Mouse (Mus musculus) adrenal gland, postnatal 4 days (tissue): ENCODE results near the gene Fli1. TPM values are rescaled to one million over a fixed set of nuclear protein-coding genes. Genes with fewer than 3 reads are reported as not detected.

Source experiments
- DNase-seq, 2 experiments: peaks; one replicate each; pipeline ENCODE4 v3.0.0; 2021 to 2022; ENCODE audit warnings: low spot score in 2 of 2, mixed read lengths in 2 of 2
- total RNA-seq, 2 experiments: library from RNA; stranded (reverse); gene quantifications; 2 replicates each; pipeline ENCODE4 v1.2.3; 2021

Fli1 gene
- total RNA-seq, 2 experiments from 2014 or later = 27.5 to 28.1 TPM

DNA sequence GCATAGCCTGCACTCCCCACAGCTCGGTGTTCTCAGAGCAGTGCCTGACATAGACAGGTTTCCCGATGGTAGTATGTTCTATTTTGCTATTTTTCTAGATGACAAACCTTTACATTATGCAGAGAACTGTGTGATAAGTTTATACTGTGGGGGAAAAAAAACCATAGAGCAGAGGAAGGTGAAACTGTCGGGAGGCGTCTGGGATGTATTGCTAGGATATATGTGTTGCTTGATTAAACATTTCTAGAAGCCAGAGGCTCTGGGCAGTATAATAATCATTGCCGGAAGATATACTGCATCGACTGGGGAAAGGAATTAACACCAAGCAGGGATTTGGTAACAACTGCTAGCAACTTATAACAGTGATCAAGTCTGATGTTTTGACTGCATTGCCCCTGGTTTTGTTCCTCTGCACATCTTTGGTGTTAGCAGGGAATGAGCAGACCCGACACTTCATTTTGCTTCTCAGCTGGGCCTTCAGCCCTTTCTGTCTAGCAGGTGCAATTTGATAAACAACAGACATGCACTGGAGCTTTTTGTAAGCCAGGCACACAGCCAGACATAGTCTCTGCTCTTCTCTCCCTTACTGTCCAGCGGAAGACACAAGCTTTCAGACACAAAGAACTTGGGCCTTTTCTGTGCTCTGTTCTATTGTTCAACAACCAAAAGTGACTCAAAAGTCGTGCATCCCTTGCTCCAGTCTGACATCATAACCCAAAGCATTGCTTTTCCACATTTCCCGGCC lies 129.7 kb downstream of the Fli1 start:
- no peak for DNase-seq

DNA sequence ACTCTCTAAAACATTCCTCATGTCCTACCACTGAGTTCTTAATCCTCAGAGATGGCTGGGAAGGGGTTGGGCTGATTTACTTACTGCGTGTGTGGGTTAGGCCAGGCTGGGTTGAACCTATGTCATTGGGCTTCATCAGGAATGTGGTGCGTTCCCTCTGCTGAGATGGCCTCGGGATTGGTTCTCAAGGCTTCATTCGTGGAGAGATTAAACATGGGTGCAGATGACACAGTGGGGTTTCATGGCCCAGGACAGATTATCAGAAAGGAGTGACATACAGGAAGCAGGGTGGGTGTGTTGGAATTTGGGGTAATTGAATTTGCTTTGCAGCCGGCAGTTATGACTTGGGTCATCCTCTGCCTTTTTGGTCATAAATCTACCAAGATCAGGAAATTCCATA lies 131.2 kb downstream of the Fli1 start:
- DNase-seq = no peak

DNA sequence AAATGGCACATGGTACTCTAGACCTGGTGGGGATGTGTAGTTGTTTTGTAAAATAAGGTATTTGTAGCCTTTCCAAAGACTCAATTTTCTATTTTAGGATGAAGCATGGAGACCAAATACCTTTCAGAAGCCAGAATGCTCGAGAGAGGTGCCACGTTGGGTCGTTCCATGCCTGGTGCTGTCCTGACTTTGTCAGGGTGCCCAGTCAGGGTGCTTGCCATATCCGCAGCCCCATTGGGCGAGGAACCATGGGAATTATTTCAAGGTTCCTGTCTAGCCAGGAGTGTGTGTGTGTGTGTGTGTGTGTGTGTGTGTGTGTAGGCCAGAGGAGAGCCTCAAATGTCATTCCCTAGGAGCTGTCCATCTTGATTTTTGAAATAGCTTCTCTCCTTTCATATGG lies 132.0 kb downstream of the Fli1 start:
- no peak for DNase-seq

- DNase-seq = no peak
Measured at GRCm38 (mm10) chr9:32409060-32409961, 133.3 kb downstream of the Fli1 start.

- no peak for DNase-seq
Measured at GRCm38 (mm10) chr9:32408730-32409059, 134.0 kb downstream of the Fli1 start.

- peak in 1 of 2 experiments; percentile 18 for DNase-seq
Measured at GRCm38 (mm10) chr9:32405191-32405925, 137.3 kb downstream of the Fli1 start.

DNA sequence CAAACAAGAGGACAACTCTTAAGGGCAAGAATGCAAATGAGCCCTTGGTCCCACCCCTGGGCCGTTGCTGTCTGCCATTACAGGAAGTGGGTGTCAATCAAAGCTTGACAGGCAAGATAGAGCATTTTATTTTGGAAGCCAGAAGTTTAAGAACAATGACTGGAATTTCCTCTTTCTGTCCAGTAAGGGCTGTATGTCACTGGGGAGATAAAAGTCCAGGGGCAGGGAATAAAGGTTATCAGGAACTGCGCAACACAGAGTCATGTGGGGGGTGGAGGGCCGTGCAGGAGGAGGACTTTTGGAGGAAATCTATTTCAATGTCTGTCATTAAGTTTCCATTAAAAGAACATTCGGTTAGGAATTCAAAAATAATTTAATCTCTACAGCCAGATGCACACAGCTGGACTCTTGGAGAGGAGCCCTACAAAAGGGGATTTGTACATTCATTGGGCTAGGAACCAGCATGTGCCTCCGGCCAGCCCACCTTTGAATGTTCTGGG lies 141.9 kb downstream of the Fli1 start:
- DNase-seq = no peak

- DNase-seq = no peak
Measured at GRCm38 (mm10) chr9:32400212-32400611, 142.4 kb downstream of the Fli1 start.

DNA sequence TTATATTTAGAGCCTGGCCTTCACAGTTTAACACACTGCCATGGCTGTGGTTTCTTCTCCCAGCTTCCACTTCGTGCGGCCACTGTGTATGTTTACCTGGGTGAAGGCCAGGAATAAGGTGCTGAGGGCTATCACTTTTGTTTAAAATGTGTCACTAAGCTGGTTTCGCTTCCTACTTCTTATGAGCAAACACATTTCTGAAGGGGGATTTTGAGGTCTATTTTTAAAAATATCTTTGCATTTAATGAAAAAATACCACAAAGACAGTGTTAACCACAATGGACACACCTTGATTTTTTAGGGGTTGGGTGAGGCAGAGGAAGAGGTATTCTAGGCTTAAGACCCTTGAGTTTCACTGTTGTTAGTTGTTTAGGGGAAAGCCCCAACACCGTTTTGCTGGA lies 147.9 kb downstream of the Fli1 start:
- no peak for DNase-seq

GRCm38 (mm10) chr9:32392716-32393115 lies 149.9 kb downstream of the Fli1 start:
- no peak for DNase-seq

- no peak for DNase-seq
Measured at GRCm38 (mm10) chr9:32391701-32392100, 151.0 kb downstream of the Fli1 start.

- no peak for DNase-seq
Measured at GRCm38 (mm10) chr9:32391092-32391491, 151.6 kb downstream of the Fli1 start.

- no peak for DNase-seq
Measured at GRCm38 (mm10) chr9:32388120-32388519, 154.5 kb downstream of the Fli1 start.

GRCm38 (mm10) chr9:32384906-32385305 lies 157.8 kb downstream of the Fli1 start:
- DNase-seq = no peak

GRCm38 (mm10) chr9:32376863-32377590 lies 165.6 kb downstream of the Fli1 start:
- no peak for DNase-seq

- DNase-seq = no peak
Measured at GRCm38 (mm10) chr9:32376031-32376430, 166.6 kb downstream of the Fli1 start.

- no peak for DNase-seq
Measured at GRCm38 (mm10) chr9:32373656-32374055, 169.0 kb downstream of the Fli1 start.
